Mouse (Mus musculus): ENCODE measurements at regions not wholly inside any gene's neighbourhood (a gene's known extent, or its start where the extent isn't known, plus 50 kb on each side); places are given as distances from the start of the nearest gene placed in this dataset.

GRCm38 (mm10) chr1:89301151-89301550, 153.5 kb upstream of the Agap1 start:
- Histone ChIP-seq H3K4me3 (replicated peaks) (no peak overlapping the region), H3K27ac (no peak overlapping the region), H3K9me3 (no peaks in the 10 kb centered on the region; the same call in 1 of the 2 replicates), H3K4me1 (replicated peaks) (peaks cover 3% of the 10 kb centered on the region; the same call in 1 of the 2 replicates), H3K4me2 (replicated peaks) (no peak overlapping the region), H3K27me3 (replicated peaks) (peaks cover 3% of the 10 kb centered on the region; the same call in 1 of the 2 replicates), H3K9ac (no peak overlapping the region), H3K36me3 (no peaks in the 10 kb centered on the region)
- ATAC-seq: no peak
- WGBS: 87% methylated on average over 6 of the region's 6 CpGs

DNA sequence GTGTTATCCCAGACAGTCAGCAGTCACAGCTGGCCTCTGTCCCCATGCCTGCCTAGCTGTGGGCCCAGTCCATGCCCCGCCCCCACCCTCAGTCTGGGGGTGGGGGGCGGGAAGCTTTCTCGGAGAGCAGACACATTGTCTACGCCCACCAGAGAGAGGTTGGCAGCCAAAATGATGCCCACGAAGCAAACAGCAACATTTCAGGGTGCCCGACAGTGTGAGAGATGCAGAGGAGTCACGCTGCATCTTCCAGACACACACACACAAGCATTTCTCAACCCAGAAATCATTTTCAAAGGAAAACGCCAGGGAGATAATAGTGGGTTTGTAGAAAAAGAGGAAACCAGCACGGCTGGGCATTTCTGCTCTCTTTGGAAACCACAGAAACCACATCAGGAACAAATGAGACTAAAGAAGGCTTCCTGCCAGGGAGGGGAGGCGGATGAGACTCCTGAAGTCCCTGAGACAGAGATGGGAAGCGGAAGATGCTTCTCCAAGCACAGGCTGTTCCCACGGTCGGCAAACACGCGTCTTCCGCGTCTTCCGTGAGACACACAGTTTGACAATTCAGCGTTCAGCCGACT, 152.1 kb upstream of the Agap1 start:
- H3K36me3 ChIP-seq: no peaks in the 10 kb centered on the region
- no peaks in the 10 kb centered on the region; the same call in 1 of the 2 replicates for H3K9me3 ChIP-seq
- H3K4me3 ChIP-seq (replicated peaks): no peak overlapping the region
- no peak overlapping the region for H3K27ac ChIP-seq
- H3K4me2 ChIP-seq (replicated peaks): peak overlapping the region; percentile 38
- peaks cover 3% of the 10 kb centered on the region; the same call in 1 of the 2 replicates for H3K4me1 ChIP-seq (replicated peaks)
- no peak overlapping the region for H3K9ac ChIP-seq
- WGBS: 58% methylated on average over 20 of the region's 20 CpGs
- peaks cover 3% of the 10 kb centered on the region; the same call in 1 of the 2 replicates for H3K27me3 ChIP-seq (replicated peaks)
- ATAC-seq: no peak

GRCm38 (mm10) chr1:89305171-89305570, 149.4 kb upstream of the Agap1 start:
- Histone ChIP-seq H3K4me2 (replicated peaks) (no peak overlapping the region), H3K9ac (no peak overlapping the region), H3K36me3 (no peaks in the 10 kb centered on the region), H3K4me3 (replicated peaks) (no peak overlapping the region), H3K9me3 (no peaks in the 10 kb centered on the region; the same call in 1 of the 2 replicates), H3K27me3 (replicated peaks) (no peaks in the 10 kb centered on the region), H3K27ac (no peak overlapping the region), H3K4me1 (replicated peaks) (peaks cover 7% of the 10 kb centered on the region)
- WGBS: 63% methylated on average over 7 of the region's 7 CpGs
- ATAC-seq: no peak

GRCm38 (mm10) chr1:89308788-89309187, 145.8 kb upstream of the Agap1 start:
- H3K4me3 ChIP-seq (replicated peaks): no peak overlapping the region
- ATAC-seq: peak; percentile 31; the same call in 1 of the 2 replicates
- 53% methylated on average over 13 of the region's 13 CpGs for WGBS
- H3K36me3 ChIP-seq: no peaks in the 10 kb centered on the region
- no peak overlapping the region for H3K27ac ChIP-seq
- H3K27me3 ChIP-seq (replicated peaks): no peaks in the 10 kb centered on the region
- H3K9ac ChIP-seq: peak overlapping the region; percentile 30; the same call in 1 of the 2 replicates
- 0 out of 2 replicates have a peak overlapping the region, but pooled peaks have one; percentile 9 for H3K4me2 ChIP-seq (replicated peaks)
- H3K4me1 ChIP-seq (replicated peaks): peaks cover 4% of the 10 kb centered on the region; the same call in 1 of the 2 replicates
- H3K9me3 ChIP-seq: no peaks in the 10 kb centered on the region; the same call in 1 of the 2 replicates

DNA sequence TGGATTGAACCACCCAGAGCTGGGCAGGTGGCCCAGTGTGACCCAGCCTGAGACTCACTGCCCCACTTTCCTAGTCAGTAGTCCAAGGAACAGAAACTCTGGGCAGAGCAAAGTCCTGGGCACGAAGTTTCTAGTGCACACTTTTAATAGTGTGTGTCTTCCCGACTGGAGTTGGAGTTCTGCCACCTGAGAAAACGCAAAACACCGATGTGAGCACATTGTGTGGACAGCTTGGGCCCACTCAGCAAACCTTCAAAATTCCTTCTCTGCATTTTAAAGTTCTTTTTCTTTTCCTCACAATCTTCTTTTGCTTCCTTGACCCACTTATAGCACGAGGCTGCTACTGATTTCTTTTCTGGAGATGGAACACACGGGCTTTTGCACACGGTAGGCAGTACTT, 141.5 kb upstream of the Agap1 start:
- no peaks in the 10 kb centered on the region for H3K36me3 ChIP-seq
- H3K27ac ChIP-seq: no peak overlapping the region
- no peak overlapping the region for H3K9ac ChIP-seq
- peaks cover 4% of the 10 kb centered on the region; the same call in 1 of the 2 replicates for H3K4me1 ChIP-seq (replicated peaks)
- ATAC-seq: no peak
- H3K4me2 ChIP-seq (replicated peaks): no peak overlapping the region
- no peaks in the 10 kb centered on the region for H3K27me3 ChIP-seq (replicated peaks)
- H3K9me3 ChIP-seq: no peaks in the 10 kb centered on the region
- no peak overlapping the region for H3K4me3 ChIP-seq (replicated peaks)
- 82% methylated on average over 7 of the region's 7 CpGs for WGBS

GRCm38 (mm10) chr1:89317897-89318296, 136.7 kb upstream of the Agap1 start:
- Histone ChIP-seq H3K4me2 (replicated peaks) (no peak overlapping the region), H3K4me3 (replicated peaks) (no peak overlapping the region), H3K27ac (no peak overlapping the region), H3K9me3 (no peaks in the 10 kb centered on the region), H3K36me3 (no peaks in the 10 kb centered on the region), H3K9ac (no peak overlapping the region), H3K27me3 (replicated peaks) (no peaks in the 10 kb centered on the region), H3K4me1 (replicated peaks) (no peaks in the 10 kb centered on the region)
- 90% methylated on average over 4 of the region's 4 CpGs for WGBS
- no peak for ATAC-seq

DNA sequence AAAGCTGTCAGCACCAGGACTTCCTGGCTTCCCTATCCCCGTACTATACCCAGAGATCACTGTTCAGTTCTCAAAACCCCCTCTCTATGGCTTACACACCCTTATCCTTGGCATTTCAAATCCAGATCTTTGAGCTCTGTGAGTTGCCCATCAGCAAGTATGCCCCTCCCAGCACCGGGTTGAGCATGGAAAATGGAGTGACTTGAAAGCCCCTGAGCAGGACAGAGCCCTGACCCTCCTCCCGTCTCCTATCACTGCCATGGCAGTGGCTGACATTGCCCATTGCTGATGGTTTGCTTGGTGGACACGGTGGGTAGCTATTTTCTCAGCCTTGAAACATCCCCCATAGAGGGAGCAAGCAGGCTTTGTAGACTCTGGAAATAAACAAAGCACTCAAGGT, 135.9 kb upstream of the Agap1 start:
- H3K4me2 ChIP-seq (replicated peaks): no peak overlapping the region
- no peaks in the 10 kb centered on the region for H3K27me3 ChIP-seq (replicated peaks)
- 71% methylated on average over 4 of the region's 4 CpGs for WGBS
- H3K27ac ChIP-seq: no peak overlapping the region
- H3K36me3 ChIP-seq: no peaks in the 10 kb centered on the region
- no peak overlapping the region for H3K4me3 ChIP-seq (replicated peaks)
- ATAC-seq: no peak
- H3K9ac ChIP-seq: no peak overlapping the region
- no peaks in the 10 kb centered on the region for H3K9me3 ChIP-seq
- H3K4me1 ChIP-seq (replicated peaks): no peaks in the 10 kb centered on the region

DNA sequence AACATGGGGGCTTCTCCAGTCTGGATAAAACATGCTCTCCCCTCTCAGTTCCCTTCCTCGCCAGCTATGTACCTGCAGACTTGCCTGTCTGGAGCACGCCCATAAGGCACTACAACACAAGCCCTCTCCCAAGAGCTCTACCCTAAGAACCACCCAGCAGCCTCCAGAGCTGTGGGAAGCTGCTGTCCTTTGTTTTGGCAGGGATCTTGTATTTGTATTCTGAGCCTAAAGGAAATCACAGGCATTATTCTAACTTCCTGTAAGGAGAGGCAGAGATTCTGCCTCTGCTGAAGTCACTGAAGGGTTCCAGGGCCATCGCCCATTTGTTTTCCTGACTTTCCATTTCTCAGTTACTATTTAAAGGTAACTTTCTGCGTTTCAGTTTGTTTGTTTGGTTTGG, 132.0 kb upstream of the Agap1 start:
- 69% methylated on average over 4 of the region's 4 CpGs for WGBS
- no peak for ATAC-seq
- no peak overlapping the region for H3K27ac ChIP-seq
- H3K9ac ChIP-seq: no peak overlapping the region
- H3K4me3 ChIP-seq (replicated peaks): no peak overlapping the region
- H3K4me1 ChIP-seq (replicated peaks): no peaks in the 10 kb centered on the region
- H3K9me3 ChIP-seq: no peaks in the 10 kb centered on the region
- H3K36me3 ChIP-seq: no peaks in the 10 kb centered on the region
- no peaks in the 10 kb centered on the region for H3K27me3 ChIP-seq (replicated peaks)
- H3K4me2 ChIP-seq (replicated peaks): no peak overlapping the region

- no peak overlapping the region for H3K9ac ChIP-seq
- no peak for ATAC-seq
- H3K4me3 ChIP-seq (replicated peaks): no peak overlapping the region
- no peaks in the 10 kb centered on the region for H3K36me3 ChIP-seq
- H3K27me3 ChIP-seq (replicated peaks): no peaks in the 10 kb centered on the region
- no peak overlapping the region for H3K27ac ChIP-seq
- no peaks in the 10 kb centered on the region for H3K4me1 ChIP-seq (replicated peaks)
- no peaks in the 10 kb centered on the region for H3K9me3 ChIP-seq
- H3K4me2 ChIP-seq (replicated peaks): no peak overlapping the region
- WGBS: 55% methylated on average over 2 of the region's 2 CpGs
Measured at GRCm38 (mm10) chr1:89323091-89323490, 131.5 kb upstream of the Agap1 start.

GRCm38 (mm10) chr1:89331352-89331751, 123.3 kb upstream of the Agap1 start:
- Histone ChIP-seq H3K9ac (no peak overlapping the region), H3K4me1 (replicated peaks) (no peaks in the 10 kb centered on the region), H3K4me3 (replicated peaks) (no peak overlapping the region), H3K4me2 (replicated peaks) (no peak overlapping the region), H3K27me3 (replicated peaks) (no peaks in the 10 kb centered on the region), H3K9me3 (no peaks in the 10 kb centered on the region), H3K36me3 (no peaks in the 10 kb centered on the region), H3K27ac (no peak overlapping the region)
- 69% methylated on average over 4 of the region's 4 CpGs for WGBS
- peak; percentile 65; the same call in 1 of the 2 replicates for ATAC-seq

DNA sequence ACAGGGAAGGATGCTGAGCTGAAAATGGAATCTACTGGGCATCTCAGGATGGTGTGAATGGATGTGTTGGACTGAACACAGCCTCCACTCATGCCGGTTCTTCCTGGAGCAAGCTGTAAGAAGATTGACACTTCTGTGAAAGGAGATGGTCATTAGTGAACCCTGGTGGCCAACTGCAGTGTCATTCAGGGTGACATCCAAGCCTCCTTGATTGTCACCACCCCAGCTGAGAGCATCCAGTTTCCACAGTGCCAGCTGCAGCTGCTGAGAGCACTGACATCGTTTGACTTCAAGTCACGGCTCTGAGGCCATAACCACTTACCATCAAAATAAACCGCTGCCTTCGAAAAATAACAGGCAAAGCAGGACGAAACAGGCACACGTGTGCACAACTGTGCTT, 121.9 kb upstream of the Agap1 start:
- no peak overlapping the region for H3K27ac ChIP-seq
- no peaks in the 10 kb centered on the region for H3K4me1 ChIP-seq (replicated peaks)
- no peak overlapping the region for H3K4me3 ChIP-seq (replicated peaks)
- H3K27me3 ChIP-seq (replicated peaks): no peaks in the 10 kb centered on the region
- no peak overlapping the region for H3K9ac ChIP-seq
- ATAC-seq: no peak
- H3K36me3 ChIP-seq: no peaks in the 10 kb centered on the region
- no peak overlapping the region for H3K4me2 ChIP-seq (replicated peaks)
- no peaks in the 10 kb centered on the region for H3K9me3 ChIP-seq
- WGBS: 71% methylated on average over 7 of the region's 7 CpGs

GRCm38 (mm10) chr1:89337861-89338260, 116.7 kb upstream of the Agap1 start:
- Histone ChIP-seq H3K4me2 (replicated peaks) (no peak overlapping the region), H3K9me3 (no peaks in the 10 kb centered on the region), H3K4me3 (replicated peaks) (no peak overlapping the region), H3K27ac (no peak overlapping the region), H3K9ac (no peak overlapping the region), H3K4me1 (replicated peaks) (no peaks in the 10 kb centered on the region), H3K27me3 (replicated peaks) (no peaks in the 10 kb centered on the region), H3K36me3 (no peaks in the 10 kb centered on the region)
- ATAC-seq: no peak
- WGBS: 76% methylated on average over 5 of the region's 5 CpGs

DNA sequence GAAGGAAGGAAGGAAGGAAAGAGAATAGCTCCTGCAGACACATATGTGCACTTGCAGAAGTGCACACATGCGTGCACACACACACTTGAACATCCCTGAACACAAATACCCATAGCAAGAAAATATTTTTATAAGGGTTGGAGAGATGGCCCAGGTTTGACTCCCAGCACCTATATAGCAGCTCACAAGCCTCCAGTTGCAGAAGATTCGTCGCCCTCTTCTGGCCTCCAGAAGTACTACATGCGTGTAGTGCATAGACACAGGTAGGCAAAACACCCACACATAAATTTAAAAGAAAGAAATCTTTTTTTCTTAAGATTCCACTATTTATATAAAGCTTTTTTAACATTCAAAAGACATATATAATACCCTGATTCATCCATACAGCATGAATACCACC, 111.8 kb upstream of the Agap1 start:
- Histone ChIP-seq H3K27ac (no peak overlapping the region), H3K9ac (no peak overlapping the region), H3K4me2 (replicated peaks) (no peak overlapping the region), H3K9me3 (no peaks in the 10 kb centered on the region), H3K4me3 (replicated peaks) (no peak overlapping the region), H3K27me3 (replicated peaks) (no peaks in the 10 kb centered on the region), H3K4me1 (replicated peaks) (no peaks in the 10 kb centered on the region), H3K36me3 (no peaks in the 10 kb centered on the region)
- ATAC-seq: no peak
- 48% methylated on average over 4 of the region's 4 CpGs for WGBS
